Mouse (Mus musculus) kidney, adult 2 months (tissue): ENCODE measurements around the gene Mcfd2. TPM values are rescaled to one million over a fixed set of nuclear protein-coding genes. Genes with fewer than 3 reads are reported as not detected.

ENCODE experiments used
- DNase-seq: peaks from one replicate; pipeline ENCODE4 v3.0.0; 2021
- H3K27ac ChIP-seq: fragments of 200-500 bp; 2 replicates; pipeline ENCODE4 v1.5.1; 2012; ENCODE audit warnings: low read depth, low read length, control low read depth, inconsistent platforms; ENCODE audit not compliant: insufficient read depth
- H3K27me3 ChIP-seq: fragments of 200-500 bp; replicated peaks from 2 replicates; pipeline ENCODE4 v1.6.1; 2012; ENCODE audit warnings: mild to moderate bottlenecking, moderate library complexity, low read length, inconsistent platforms; ENCODE audit not compliant: control insufficient read depth, insufficient read depth
- H3K36me3 ChIP-seq: fragments of 200-500 bp; 2 replicates; pipeline ENCODE4 v1.6.1; 2012; ENCODE audit warnings: mild to moderate bottlenecking, moderate library complexity, low read length, inconsistent platforms; ENCODE audit not compliant: control insufficient read depth, insufficient read depth
- H3K4me1 ChIP-seq: fragments of 200-500 bp; 2 replicates; pipeline ENCODE4 v1.6.1; 2011; ENCODE audit warnings: low read length; ENCODE audit not compliant: control insufficient read depth, insufficient read depth
- H3K4me3 ChIP-seq: fragments of 200-500 bp; 2 replicates; pipeline ENCODE4 v1.5.1; 2011; ENCODE audit warnings: mild to moderate bottlenecking, low read depth, low read length, control low read depth; ENCODE audit not compliant: insufficient read depth
- CTCF ChIP-seq: fragments of 200-500 bp; conservative IDR thresholded peaks from 2 replicates; pipeline ENCODE4 v1.5.1; 2011; ENCODE audit warnings: low read depth, mild to moderate bottlenecking, control low read depth, low read length, moderate library complexity, mixed read lengths; ENCODE audit not compliant: insufficient read depth, insufficient read length
- POLR2A ChIP-seq: fragments of 200-500 bp; IDR thresholded peaks from one replicate; pipeline ENCODE4 v1.6.1; 2011; ENCODE audit warnings: low read depth, low read length, control low read depth
- WGBS: fragments of 180-500 bp; shearing (Covaris S2); methylation state at CpG from one replicate; pipeline ENCODE4 v1.1.7; 2018; 5-methylcytosine and 5-hydroxymethylcytosine counted together
- polyA plus RNA-seq: library from polyadenylated mRNA; depleted of rRNA; stranded (reverse); fragments of >200 nt; gene quantifications from 2 replicates; pipeline ENCODE4 v1.2.3, GENCODE M21; 2012; rRNA removed

Gene Mcfd2
- polyA plus RNA-seq, result 159 and 170 TPM in 2 replicates

GRCm38 (mm10) chr17:87265792-87266186, at the start of gene Mcfd2:
Mcfd2 (minus strand) TSS chr17:87265935.
- H3K36me3 ChIP-seq, result no peaks in the 10 kb centered on the region
- TF ChIP-seq CTCF, result 0 out of 2 replicates have a peak, but pooled peaks have one; percentile 22
- TF ChIP-seq POLR2A, result peak; percentile 77
- no peaks in the 10 kb centered on the region for H3K27me3 ChIP-seq
- peaks cover 14% of the 10 kb centered on the region for H3K4me1 ChIP-seq
- H3K27ac ChIP-seq, result peak within 1 kb of the TSS; percentile 93
- peak; percentile 97 for DNase-seq
- peak within 1 kb of the TSS; percentile 95 for H3K4me3 ChIP-seq
- whole genome bisulfite sequencing, result 1% methylated on average over 41 of the region's 41 CpGs

- peaks cover 19% of the 10 kb centered on the region; the same call in 1 of the 2 replicates for H3K4me1 ChIP-seq
- 13% methylated on average over 9 of the region's 9 CpGs for WGBS
- peak; percentile 91 for DNase-seq
- TF ChIP-seq CTCF (peak; percentile 79), POLR2A (no peak)
- H3K27me3 ChIP-seq, result no peaks in the 10 kb centered on the region
- H3K4me3 ChIP-seq, result no peak overlapping the region
- no peak overlapping the region for H3K27ac ChIP-seq
- no peaks in the 10 kb centered on the region for H3K36me3 ChIP-seq
Measured at GRCm38 (mm10) chr17:87315021-87315531, 49.3 kb upstream of the Mcfd2 start.

- WGBS, result 68% methylated on average over 5 of the region's 5 CpGs
- H3K4me3 ChIP-seq, result no peak overlapping the region
- peak; percentile 43 for DNase-seq
- peaks cover 19% of the 10 kb centered on the region; the same call in 1 of the 2 replicates for H3K4me1 ChIP-seq
- H3K27me3 ChIP-seq, result no peaks in the 10 kb centered on the region
- no peaks in the 10 kb centered on the region for H3K36me3 ChIP-seq
- no peak overlapping the region for H3K27ac ChIP-seq
- no peak for TF ChIP-seq CTCF
- TF ChIP-seq POLR2A, result no peak
Measured at GRCm38 (mm10) chr17:87314530-87314946, 48.8 kb upstream of the Mcfd2 start.

- Histone ChIP-seq H3K4me1 (peaks cover 19% of the 10 kb centered on the region; the same call in 1 of the 2 replicates), H3K4me3 (no peak overlapping the region), H3K27me3 (no peaks in the 10 kb centered on the region), H3K36me3 (no peaks in the 10 kb centered on the region), H3K27ac (no peak overlapping the region)
- WGBS, result 88% methylated on average over 8 of the region's 8 CpGs
- TF ChIP-seq POLR2A (no peak), CTCF (no peak)
- DNase-seq, result no peak
Measured at GRCm38 (mm10) chr17:87314121-87314520, 48.4 kb upstream of the Mcfd2 start.

- WGBS, result 25% methylated on average over 18 of the region's 18 CpGs
- Histone ChIP-seq H3K27ac (peak overlapping the region; percentile 94), H3K4me3 (no peak overlapping the region), H3K4me1 (peaks cover 19% of the 10 kb centered on the region; the same call in 1 of the 2 replicates), H3K36me3 (no peaks in the 10 kb centered on the region), H3K27me3 (no peaks in the 10 kb centered on the region)
- DNase-seq, result peak; percentile 84
- no peak for TF ChIP-seq CTCF
- TF ChIP-seq POLR2A, result no peak
Measured at GRCm38 (mm10) chr17:87312924-87313870, 47.5 kb upstream of the Mcfd2 start.

GRCm38 (mm10) chr17:87312351-87312750, 46.6 kb upstream of the Mcfd2 start:
- Histone ChIP-seq H3K4me3 (no peak overlapping the region), H3K27ac (peak overlapping the region; percentile 94), H3K4me1 (peaks cover 19% of the 10 kb centered on the region; the same call in 1 of the 2 replicates), H3K36me3 (no peaks in the 10 kb centered on the region), H3K27me3 (no peaks in the 10 kb centered on the region)
- 39% methylated on average over 12 of the region's 12 CpGs for WGBS
- DNase-seq, result peak; percentile 90
- TF ChIP-seq POLR2A (no peak), CTCF (no peak)

- 91% methylated on average over 7 of the region's 7 CpGs for WGBS
- TF ChIP-seq POLR2A (no peak), CTCF (no peak)
- no peaks in the 10 kb centered on the region for H3K36me3 ChIP-seq
Measured at GRCm38 (mm10) chr17:87310497-87310896, 44.8 kb upstream of the Mcfd2 start.

More at GRCm38 (mm10) chr17:87310497-87310896, 44.8 kb upstream of the Mcfd2 start:
- no peak overlapping the region for H3K27ac ChIP-seq
- DNase-seq, result no peak
- H3K27me3 ChIP-seq, result no peaks in the 10 kb centered on the region
- peaks cover 24% of the 10 kb centered on the region; the same call in 1 of the 2 replicates for H3K4me1 ChIP-seq
- H3K4me3 ChIP-seq, result no peak overlapping the region
